Mouse (Mus musculus): ENCODE measurements around the gene Cntn4. TPM values are rescaled to one million over a fixed set of nuclear protein-coding genes. Genes with fewer than 3 reads are reported as not detected.

The Cntn4 gene
- polyA plus RNA-seq, 1 experiment from 2014 or later: 6.3 TPM

DNA sequence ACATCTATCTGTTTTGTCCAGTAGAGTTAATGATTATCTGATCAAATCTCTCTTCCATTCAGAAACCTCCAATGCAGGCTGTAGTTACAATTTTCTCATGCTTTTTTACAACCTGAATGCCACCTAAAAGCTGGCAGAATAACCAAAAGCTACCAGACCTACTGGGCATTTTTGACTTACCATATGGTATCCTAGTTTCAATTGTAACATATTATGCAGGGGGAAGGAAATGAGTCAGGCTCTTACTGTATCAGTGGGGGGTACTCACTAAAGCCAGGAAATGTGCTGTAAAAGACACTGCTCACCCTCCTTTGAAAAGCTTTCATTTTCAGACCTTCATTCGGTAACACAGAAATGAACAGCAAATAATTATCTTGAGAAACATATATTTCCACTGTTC is 763.3 kb downstream of the Cntn4 start:
- no peak overlapping the region for H3K4me2 ChIP-seq (replicated peaks; ENCODE audit: low read depth, low read length)
- H3K4me1 ChIP-seq (ENCODE audit: control insufficient read depth, insufficient read depth, low read length): no peaks in the 10 kb centered on the region
- H3K36me3 ChIP-seq (ENCODE audit: control insufficient read depth, insufficient read depth, low read length): no peaks in the 10 kb centered on the region
- no peaks in the 10 kb centered on the region for H3K27me3 ChIP-seq (ENCODE audit: control insufficient read depth, insufficient read depth, low read length)
- WGBS: 71% methylated on average over 1 of the region's 1 CpGs
- no peak overlapping the region for H3K27ac ChIP-seq (ENCODE audit: low read depth, low read length)
- no peak overlapping the region for H3K4me3 ChIP-seq (ENCODE audit: low read length)
- ATAC-seq (ENCODE audit: low FRiP score, low TSS enrichment): no peak
- H3K9ac ChIP-seq (ENCODE audit: low read depth, low read length): no peak overlapping the region
- H3K9me3 ChIP-seq (ENCODE audit: control insufficient read depth, low read length): no peaks in the 10 kb centered on the region

DNA sequence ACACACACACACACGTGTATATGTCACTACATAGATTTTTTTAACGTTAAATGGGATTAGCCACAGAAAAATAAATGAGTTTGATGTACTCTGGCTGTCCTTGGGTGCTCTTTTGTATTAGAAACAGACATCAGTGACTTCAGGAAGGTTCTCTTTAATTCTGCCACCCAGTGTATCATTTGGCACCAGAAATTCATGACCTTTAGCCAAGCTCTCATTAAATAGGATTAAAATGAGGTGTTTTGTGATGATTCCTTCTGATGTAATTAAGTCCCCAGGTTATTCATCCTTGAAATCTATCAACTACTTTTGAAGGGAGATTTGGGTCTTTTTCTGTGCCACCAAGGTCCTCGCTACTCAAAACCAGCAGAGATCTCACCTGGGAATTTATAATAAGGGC is 763.8 kb downstream of the Cntn4 start:
- Histone ChIP-seq H3K27ac (ENCODE audit: low read depth, low read length) (no peak overlapping the region), H3K4me2 (replicated peaks; ENCODE audit: low read depth, low read length) (no peak overlapping the region), H3K9ac (ENCODE audit: low read depth, low read length) (no peak overlapping the region), H3K4me1 (ENCODE audit: control insufficient read depth, insufficient read depth, low read length) (no peaks in the 10 kb centered on the region), H3K36me3 (ENCODE audit: control insufficient read depth, insufficient read depth, low read length) (no peaks in the 10 kb centered on the region), H3K27me3 (ENCODE audit: control insufficient read depth, insufficient read depth, low read length) (no peaks in the 10 kb centered on the region), H3K9me3 (ENCODE audit: control insufficient read depth, low read length) (no peaks in the 10 kb centered on the region), H3K4me3 (ENCODE audit: low read length) (no peak overlapping the region)
- 82% methylated on average over 3 of the region's 3 CpGs for WGBS
- no peak for ATAC-seq (ENCODE audit: low FRiP score, low TSS enrichment)

DNA sequence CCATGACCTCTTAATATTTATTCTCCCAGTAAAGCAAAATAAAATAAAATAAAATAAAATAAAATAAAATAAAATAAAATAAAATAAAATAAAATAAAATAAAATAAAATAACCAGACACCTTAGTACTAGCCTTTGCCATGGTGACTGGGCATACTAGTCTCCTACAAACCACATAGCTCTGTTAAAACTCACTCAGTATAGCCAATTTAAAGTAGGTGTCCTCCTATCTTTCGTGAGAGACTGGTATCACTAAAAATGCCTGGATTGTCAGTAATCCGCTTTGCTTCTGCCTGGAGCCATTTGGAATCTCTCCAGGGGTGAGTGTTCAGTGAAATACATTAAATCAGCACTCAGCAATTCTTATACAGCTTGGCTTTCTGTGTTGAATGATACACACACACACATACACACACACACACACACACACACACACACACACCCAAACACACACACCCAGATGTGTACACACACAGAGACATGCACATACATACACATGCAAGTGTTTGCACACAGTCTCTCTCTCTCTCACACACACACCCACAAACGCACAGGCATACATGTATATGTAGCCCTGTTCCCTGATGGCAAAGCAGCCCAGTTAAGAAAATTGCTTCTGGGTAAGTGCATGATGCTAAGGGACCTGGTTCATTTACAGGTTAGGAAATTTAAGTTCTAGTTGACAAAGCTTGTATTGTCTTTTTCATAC is 776.8 kb downstream of the Cntn4 start:
- H3K36me3 ChIP-seq (ENCODE audit: control insufficient read depth, insufficient read depth, low read length): no peaks in the 10 kb centered on the region
- ATAC-seq (ENCODE audit: low FRiP score, low TSS enrichment): no peak
- H3K9me3 ChIP-seq (ENCODE audit: control insufficient read depth, low read length): no peaks in the 10 kb centered on the region
- H3K4me1 ChIP-seq (ENCODE audit: control insufficient read depth, insufficient read depth, low read length): no peaks in the 10 kb centered on the region
- no peaks in the 10 kb centered on the region for H3K27me3 ChIP-seq (ENCODE audit: control insufficient read depth, insufficient read depth, low read length)
- no peak overlapping the region for H3K9ac ChIP-seq (ENCODE audit: low read depth, low read length)
- no peak overlapping the region for H3K4me3 ChIP-seq (ENCODE audit: low read length)
- H3K4me2 ChIP-seq (replicated peaks; ENCODE audit: low read depth, low read length): no peak overlapping the region
- no peak overlapping the region for H3K27ac ChIP-seq (ENCODE audit: low read depth, low read length)
- WGBS: 79% methylated on average over 3 of the region's 3 CpGs

DNA sequence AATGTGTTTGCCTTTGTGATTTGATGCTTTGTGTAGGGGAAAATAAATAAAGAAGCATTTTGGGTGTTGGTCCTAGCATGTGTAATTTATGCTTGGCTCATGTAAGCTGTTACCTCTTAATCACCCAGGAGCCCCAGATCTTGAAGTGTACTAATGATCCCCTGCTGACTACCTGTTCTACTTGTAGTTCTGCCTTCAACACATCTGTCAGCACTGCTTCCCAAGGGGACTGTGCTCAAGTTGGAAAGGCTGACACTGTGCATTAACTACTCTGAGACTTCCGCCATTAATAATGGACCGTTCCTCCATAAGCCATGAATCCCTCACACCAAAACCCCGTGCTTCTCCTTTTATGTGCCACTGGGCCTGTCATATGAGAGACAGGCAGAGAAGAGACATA is 778.2 kb downstream of the Cntn4 start:
- Histone ChIP-seq H3K9ac (ENCODE audit: low read depth, low read length) (no peak overlapping the region), H3K36me3 (ENCODE audit: control insufficient read depth, insufficient read depth, low read length) (no peaks in the 10 kb centered on the region), H3K9me3 (ENCODE audit: control insufficient read depth, low read length) (no peaks in the 10 kb centered on the region), H3K4me1 (ENCODE audit: control insufficient read depth, insufficient read depth, low read length) (no peaks in the 10 kb centered on the region), H3K27ac (ENCODE audit: low read depth, low read length) (no peak overlapping the region), H3K4me2 (replicated peaks; ENCODE audit: low read depth, low read length) (no peak overlapping the region), H3K4me3 (ENCODE audit: low read length) (no peak overlapping the region), H3K27me3 (ENCODE audit: control insufficient read depth, insufficient read depth, low read length) (no peaks in the 10 kb centered on the region)
- 76% methylated on average over 3 of the region's 3 CpGs for WGBS
- no peak for ATAC-seq (ENCODE audit: low FRiP score, low TSS enrichment)

- no peak overlapping the region for H3K9ac ChIP-seq (ENCODE audit: low read depth, low read length)
- no peaks in the 10 kb centered on the region for H3K36me3 ChIP-seq (ENCODE audit: control insufficient read depth, insufficient read depth, low read length)
- H3K4me2 ChIP-seq (replicated peaks; ENCODE audit: low read depth, low read length): no peak overlapping the region
- ATAC-seq (ENCODE audit: low FRiP score, low TSS enrichment): no peak
- WGBS: 70% methylated on average over 6 of the region's 6 CpGs
- H3K4me1 ChIP-seq (ENCODE audit: control insufficient read depth, insufficient read depth, low read length): no peaks in the 10 kb centered on the region
- H3K4me3 ChIP-seq (ENCODE audit: low read length): no peak overlapping the region
- no peaks in the 10 kb centered on the region for H3K27me3 ChIP-seq (ENCODE audit: control insufficient read depth, insufficient read depth, low read length)
- no peak overlapping the region for H3K27ac ChIP-seq (ENCODE audit: low read depth, low read length)
- H3K9me3 ChIP-seq (ENCODE audit: control insufficient read depth, low read length): no peaks in the 10 kb centered on the region
Observed at GRCm38 (mm10) chr6:106458166-106458565, 780.7 kb downstream of the Cntn4 start.

- Histone ChIP-seq H3K9me3 (ENCODE audit: control insufficient read depth, low read length) (no peaks in the 10 kb centered on the region), H3K4me2 (replicated peaks; ENCODE audit: low read depth, low read length) (no peak overlapping the region), H3K36me3 (ENCODE audit: control insufficient read depth, insufficient read depth, low read length) (no peaks in the 10 kb centered on the region), H3K4me1 (ENCODE audit: control insufficient read depth, insufficient read depth, low read length) (no peaks in the 10 kb centered on the region), H3K9ac (ENCODE audit: low read depth, low read length) (no peak overlapping the region), H3K27ac (ENCODE audit: low read depth, low read length) (no peak overlapping the region), H3K27me3 (ENCODE audit: control insufficient read depth, insufficient read depth, low read length) (no peaks in the 10 kb centered on the region), H3K4me3 (ENCODE audit: low read length) (no peak overlapping the region)
- 90% methylated on average over 6 of the region's 6 CpGs for WGBS
- ATAC-seq (ENCODE audit: low FRiP score, low TSS enrichment): no peak
Observed at GRCm38 (mm10) chr6:106462403-106462802, 784.9 kb downstream of the Cntn4 start.

- no peak for ATAC-seq (ENCODE audit: low FRiP score, low TSS enrichment)
- H3K4me3 ChIP-seq (ENCODE audit: low read length): no peak overlapping the region
- 90% methylated on average over 2 of the region's 2 CpGs for WGBS
Observed at GRCm38 (mm10) chr6:106463857-106464256, 786.4 kb downstream of the Cntn4 start.

GRCm38 (mm10) chr6:106465766-106466165 is 788.3 kb downstream of the Cntn4 start:
- ATAC-seq (ENCODE audit: low FRiP score, low TSS enrichment): no peak
- Histone ChIP-seq H3K36me3 (ENCODE audit: control insufficient read depth, insufficient read depth, low read length) (no peaks in the 10 kb centered on the region), H3K9me3 (ENCODE audit: control insufficient read depth, low read length) (no peaks in the 10 kb centered on the region), H3K4me2 (replicated peaks; ENCODE audit: low read depth, low read length) (no peak overlapping the region), H3K27ac (ENCODE audit: low read depth, low read length) (no peak overlapping the region), H3K27me3 (ENCODE audit: control insufficient read depth, insufficient read depth, low read length) (no peaks in the 10 kb centered on the region), H3K9ac (ENCODE audit: low read depth, low read length) (no peak overlapping the region), H3K4me3 (ENCODE audit: low read length) (no peak overlapping the region), H3K4me1 (ENCODE audit: control insufficient read depth, insufficient read depth, low read length) (no peaks in the 10 kb centered on the region)
- 60% methylated on average over 2 of the region's 2 CpGs for WGBS

More at GRCm38 (mm10) chr6:106463857-106464256, 786.4 kb downstream of the Cntn4 start:
- Histone ChIP-seq H3K27me3 (ENCODE audit: control insufficient read depth, insufficient read depth, low read length) (no peaks in the 10 kb centered on the region), H3K27ac (ENCODE audit: low read depth, low read length) (no peak overlapping the region), H3K4me1 (ENCODE audit: control insufficient read depth, insufficient read depth, low read length) (no peaks in the 10 kb centered on the region), H3K4me2 (replicated peaks; ENCODE audit: low read depth, low read length) (no peak overlapping the region), H3K36me3 (ENCODE audit: control insufficient read depth, insufficient read depth, low read length) (no peaks in the 10 kb centered on the region), H3K9ac (ENCODE audit: low read depth, low read length) (no peak overlapping the region), H3K9me3 (ENCODE audit: control insufficient read depth, low read length) (no peaks in the 10 kb centered on the region)

- no peak for ATAC-seq (ENCODE audit: low FRiP score, low TSS enrichment)
- H3K4me3 ChIP-seq (ENCODE audit: low read length): no peak overlapping the region
- 78% methylated on average over 5 of the region's 5 CpGs for WGBS
- H3K27ac ChIP-seq (ENCODE audit: low read depth, low read length): no peak overlapping the region
- H3K4me1 ChIP-seq (ENCODE audit: control insufficient read depth, insufficient read depth, low read length): no peaks in the 10 kb centered on the region
- no peaks in the 10 kb centered on the region for H3K36me3 ChIP-seq (ENCODE audit: control insufficient read depth, insufficient read depth, low read length)
- H3K4me2 ChIP-seq (replicated peaks; ENCODE audit: low read depth, low read length): no peak overlapping the region
- no peaks in the 10 kb centered on the region for H3K9me3 ChIP-seq (ENCODE audit: control insufficient read depth, low read length)
- H3K9ac ChIP-seq (ENCODE audit: low read depth, low read length): no peak overlapping the region
- no peaks in the 10 kb centered on the region for H3K27me3 ChIP-seq (ENCODE audit: control insufficient read depth, insufficient read depth, low read length)
Observed at GRCm38 (mm10) chr6:106466267-106467029, 789.0 kb downstream of the Cntn4 start.
